Mouse (Mus musculus) hindbrain, embryonic 11.5 days (tissue): ENCODE results near the gene Myadml2. TPM values are rescaled to one million over a fixed set of nuclear protein-coding genes. Genes with fewer than 3 reads are reported as not detected.
"Not testable (repeated sequence)": the region's sequence is repeated elsewhere in the genome, so short reads cannot be mapped to it uniquely, and the experiment has no call there.

Experiments used
- ATAC-seq: fragments of 200-750 bp; cut with Nextera tagmentation; 2 replicates; pipeline ENCODE4 v1.8.0; 2017; ENCODE audit warnings: mild to moderate bottlenecking, moderate TSS enrichment, moderate library complexity; ENCODE audit not compliant: low FRiP score
- DNase-seq: peaks from one replicate; pipeline ENCODE4 v3.0.0-alpha.2; 2015; ENCODE audit warnings: low spot score
- H3K27ac ChIP-seq: fragments of 300-500 bp; sonication (generic); 2 replicates; pipeline ENCODE4 v1.5.1; 2014; ENCODE audit warnings: mild to moderate bottlenecking, low read depth, low read length
- H3K27me3 ChIP-seq: fragments of 300-500 bp; sonication (generic); 2 replicates; pipeline ENCODE4 v1.6.1; 2014; ENCODE audit warnings: mild to moderate bottlenecking, low read length, moderate library complexity, mixed read lengths; ENCODE audit not compliant: control insufficient read depth, insufficient read depth
- H3K36me3 ChIP-seq: fragments of 300-500 bp; sonication (generic); 2 replicates; pipeline ENCODE4 v1.6.1; 2014; ENCODE audit warnings: mild to moderate bottlenecking, low read length, moderate library complexity, mixed read lengths; ENCODE audit not compliant: control insufficient read depth, insufficient read depth
- H3K4me1 ChIP-seq: fragments of 300-500 bp; sonication (generic); replicated peaks from 2 replicates; pipeline ENCODE4 v1.6.1; 2014; ENCODE audit warnings: low read length, mixed read lengths; ENCODE audit not compliant: control insufficient read depth, insufficient read depth
- H3K4me2 ChIP-seq: fragments of 300-500 bp; sonication (generic); replicated peaks from 2 replicates; pipeline ENCODE4 v1.6.1; 2014; ENCODE audit warnings: mild to moderate bottlenecking, low read depth, low read length
- H3K4me3 ChIP-seq: fragments of 300-500 bp; sonication (generic); 2 replicates; pipeline ENCODE4 v1.5.1; 2014; ENCODE audit warnings: low read depth, low read length
- H3K9ac ChIP-seq: fragments of 300-500 bp; sonication (generic); 2 replicates; pipeline ENCODE4 v1.6.1; 2014; ENCODE audit warnings: low read depth, low read length
- H3K9me3 ChIP-seq: fragments of 300-500 bp; sonication (generic); 2 replicates; pipeline ENCODE4 v1.6.1; 2016; ENCODE audit warnings: low read length; ENCODE audit not compliant: control insufficient read depth
- WGBS: fragments of 180-500 bp; shearing (Covaris S2); extraction: QIAGEN DNeasy Blood & Tissue Kit; methylation state at CpG from one replicate; pipeline ENCODE4 v1.1.7; 2014; 5-methylcytosine and 5-hydroxymethylcytosine counted together
- polyA plus RNA-seq: library from polyadenylated mRNA; unstranded; fragments of >200 nt; fragmentation: Nextera tagmentation; extraction: Ambion mirVana; gene quantifications from 2 replicates; pipeline ENCODE4 v1.2.1, GENCODE M21; 2014

Myadml2 gene
- polyA plus RNA-seq, 1 experiment from 2014 or later, result 0.19 TPM

- no peaks in the 10 kb centered on the region for H3K27me3 ChIP-seq
- 64% methylated on average over 20 of the region's 20 CpGs for WGBS
- no peak overlapping the region for H3K27ac ChIP-seq
- no peak overlapping the region for H3K4me3 ChIP-seq
- H3K9me3 ChIP-seq, result no peaks in the 10 kb centered on the region
- H3K4me1 ChIP-seq, result no peaks in the 10 kb centered on the region
- no peak overlapping the region for H3K4me2 ChIP-seq
- DNase-seq (no peak), ATAC-seq (no peak)
- H3K36me3 ChIP-seq, result peaks cover 8% of the 10 kb centered on the region
- no peak overlapping the region for H3K9ac ChIP-seq
Measured at GRCm38 (mm10) chr11:120686650-120687272, 38.8 kb upstream of the Myadml2 start.

DNA sequence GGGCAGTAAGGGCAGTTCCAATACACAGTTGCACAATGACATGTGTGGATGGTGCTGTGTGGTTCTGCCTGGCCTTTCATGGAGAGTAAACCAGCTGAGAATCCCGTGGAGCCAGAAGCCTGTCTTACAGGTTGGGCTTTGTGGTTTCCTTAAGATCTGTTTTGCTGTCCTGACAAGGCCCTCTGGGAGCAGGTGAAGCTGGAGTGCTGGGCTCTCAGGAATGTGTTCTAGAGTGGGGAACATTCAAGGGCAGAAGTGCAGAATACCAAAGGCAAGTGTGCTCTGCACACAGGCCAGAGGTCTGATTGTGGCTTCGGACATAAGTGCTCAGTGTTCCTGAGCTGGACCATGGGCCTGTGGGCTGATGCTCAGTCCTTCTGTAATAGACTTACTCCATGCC lies 36.7 kb upstream of the Myadml2 start:
- peaks cover 2% of the 10 kb centered on the region; the same call in 1 of the 2 replicates for H3K36me3 ChIP-seq

DNA sequence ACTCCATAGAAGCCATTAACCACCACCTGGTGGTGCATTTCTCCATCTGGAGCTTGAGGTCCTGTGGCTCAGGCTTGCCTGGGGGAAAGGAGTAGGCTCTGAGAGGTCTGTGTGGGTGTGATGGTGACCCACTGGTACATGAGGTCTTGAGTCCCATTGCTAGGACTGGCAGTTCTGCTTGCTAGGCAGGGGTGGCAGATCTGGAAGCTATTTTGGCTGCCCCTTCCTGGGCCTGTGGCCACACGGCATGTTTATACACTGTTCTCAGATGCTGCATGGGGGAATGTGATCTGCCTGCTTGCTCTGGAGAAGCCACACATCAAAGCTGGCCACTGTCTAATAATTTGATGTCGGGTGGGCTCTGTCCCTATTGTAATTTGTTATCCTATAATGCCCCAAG lies 36.1 kb upstream of the Myadml2 start:
- no peak overlapping the region for H3K4me3 ChIP-seq
- H3K27ac ChIP-seq, result no peak overlapping the region
- H3K4me2 ChIP-seq, result no peak overlapping the region
- H3K4me1 ChIP-seq, result no peaks in the 10 kb centered on the region
- no peak overlapping the region for H3K9ac ChIP-seq
- DNase-seq (no peak), ATAC-seq (no peak)
- H3K27me3 ChIP-seq, result no peaks in the 10 kb centered on the region
- no peaks in the 10 kb centered on the region for H3K9me3 ChIP-seq
- WGBS, result 89% methylated on average over 2 of the region's 2 CpGs
- H3K36me3 ChIP-seq, result peaks cover 2% of the 10 kb centered on the region; the same call in 1 of the 2 replicates

More for the DNA sequence above, 36.7 kb upstream of the Myadml2 start:
- Histone ChIP-seq H3K4me2 (no peak overlapping the region), H3K9me3 (no peaks in the 10 kb centered on the region), H3K4me3 (no peak overlapping the region), H3K27ac (no peak overlapping the region), H3K9ac (no peak overlapping the region), H3K27me3 (no peaks in the 10 kb centered on the region), H3K4me1 (no peaks in the 10 kb centered on the region)
- ATAC-seq (no peak), DNase-seq (no peak)
- 93% methylated on average over 2 of the region's 2 CpGs for WGBS

- Histone ChIP-seq H3K27me3 (no peaks in the 10 kb centered on the region), H3K36me3 (peaks cover 4% of the 10 kb centered on the region; the same call in 1 of the 2 replicates)
- 89% methylated on average over 3 of the region's 3 CpGs for WGBS
Measured at GRCm38 (mm10) chr11:120683536-120683935, 35.6 kb upstream of the Myadml2 start.

GRCm38 (mm10) chr11:120682683-120683082 lies 34.7 kb upstream of the Myadml2 start:
- H3K36me3 ChIP-seq, result peaks cover 7% of the 10 kb centered on the region; the same call in 1 of the 2 replicates
- H3K4me1 ChIP-seq, result no peaks in the 10 kb centered on the region

More at GRCm38 (mm10) chr11:120683536-120683935, 35.6 kb upstream of the Myadml2 start:
- no peak for DNase-seq
- no peak overlapping the region for H3K4me2 ChIP-seq
- H3K9ac ChIP-seq, result no peak overlapping the region
- no peaks in the 10 kb centered on the region for H3K4me1 ChIP-seq
- H3K4me3 ChIP-seq, result no peak overlapping the region
- ATAC-seq, result no peak
- no peak overlapping the region for H3K27ac ChIP-seq
- no peaks in the 10 kb centered on the region for H3K9me3 ChIP-seq

DNA sequence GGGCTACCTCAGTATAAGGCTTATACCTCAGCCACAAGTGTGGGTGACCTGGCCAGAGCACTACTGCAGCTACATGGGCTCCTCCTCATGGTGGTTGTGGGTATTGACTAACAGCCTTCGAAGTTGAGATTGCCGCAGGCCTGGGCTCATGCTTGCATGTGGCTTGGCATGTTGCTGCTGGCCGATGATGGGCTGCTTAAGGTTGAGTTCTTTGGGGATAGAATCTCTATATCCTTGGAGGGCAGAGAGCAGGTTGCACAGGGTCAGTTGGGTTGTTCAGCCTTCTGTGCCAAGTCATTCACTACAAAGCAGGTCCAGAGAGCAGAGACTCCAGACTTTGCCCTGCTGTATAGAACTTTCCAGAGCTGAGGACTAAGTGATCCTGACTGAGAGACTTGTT lies 32.0 kb upstream of the Myadml2 start:
- no peak for DNase-seq
- WGBS, result 80% methylated on average over 3 of the region's 3 CpGs
- no peak for ATAC-seq
- no peaks in the 10 kb centered on the region for H3K4me1 ChIP-seq
- no peak overlapping the region for H3K27ac ChIP-seq
- H3K4me3 ChIP-seq, result no peak overlapping the region
- no peak overlapping the region for H3K4me2 ChIP-seq
- H3K9me3 ChIP-seq, result no peaks in the 10 kb centered on the region
- peaks cover 4% of the 10 kb centered on the region; the same call in 1 of the 2 replicates for H3K36me3 ChIP-seq
- H3K9ac ChIP-seq, result no peak overlapping the region
- no peaks in the 10 kb centered on the region for H3K27me3 ChIP-seq

More at GRCm38 (mm10) chr11:120682683-120683082, 34.7 kb upstream of the Myadml2 start:
- Histone ChIP-seq H3K9me3 (no peaks in the 10 kb centered on the region), H3K27me3 (no peaks in the 10 kb centered on the region), H3K27ac (no peak overlapping the region), H3K9ac (no peak overlapping the region), H3K4me2 (no peak overlapping the region), H3K4me3 (no peak overlapping the region)
- DNase-seq, result no peak
- WGBS, result 96% methylated on average over 5 of the region's 5 CpGs
- ATAC-seq, result no peak

DNA sequence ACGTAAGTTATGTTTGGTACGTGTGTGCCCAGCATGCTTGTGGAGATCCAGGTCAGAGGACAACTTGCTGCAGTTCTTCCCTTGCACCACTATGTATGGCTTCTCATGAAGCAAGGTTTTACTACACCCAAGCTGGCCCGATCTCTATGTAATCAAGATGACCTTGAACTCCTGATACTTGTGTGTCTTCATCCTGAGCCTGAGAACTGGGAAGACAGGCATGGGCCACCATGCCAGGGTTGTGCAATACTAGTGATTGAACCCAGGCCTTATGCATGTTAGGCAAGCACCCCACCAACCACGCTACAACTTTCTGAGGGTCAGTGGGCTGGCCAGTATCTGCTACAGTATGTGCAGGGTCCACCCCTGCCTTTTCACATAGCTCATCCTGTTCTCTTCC lies 29.0 kb upstream of the Myadml2 start:
- Histone ChIP-seq H3K4me2 (no peak overlapping the region), H3K4me3 (no peak overlapping the region), H3K9ac (no peak overlapping the region), H3K27ac (no peak overlapping the region), H3K9me3 (no peaks in the 10 kb centered on the region), H3K4me1 (peaks cover 4% of the 10 kb centered on the region; the same call in 1 of the 2 replicates), H3K27me3 (no peaks in the 10 kb centered on the region), H3K36me3 (peaks cover 4% of the 10 kb centered on the region; the same call in 1 of the 2 replicates)
- DNase-seq (no peak), ATAC-seq (no peak)
- 93% methylated on average over 4 of the region's 4 CpGs for WGBS

- not testable (repeated sequence) for H3K4me2 ChIP-seq, H3K9me3 ChIP-seq, ATAC-seq, H3K27ac ChIP-seq, H3K4me1 ChIP-seq, H3K9ac ChIP-seq, DNase-seq, H3K36me3 ChIP-seq, H3K27me3 ChIP-seq, H3K4me3 ChIP-seq
- 83% methylated on average over 3 of the region's 5 CpGs for WGBS
Measured at GRCm38 (mm10) chr11:120675875-120676274, 27.9 kb upstream of the Myadml2 start.

DNA sequence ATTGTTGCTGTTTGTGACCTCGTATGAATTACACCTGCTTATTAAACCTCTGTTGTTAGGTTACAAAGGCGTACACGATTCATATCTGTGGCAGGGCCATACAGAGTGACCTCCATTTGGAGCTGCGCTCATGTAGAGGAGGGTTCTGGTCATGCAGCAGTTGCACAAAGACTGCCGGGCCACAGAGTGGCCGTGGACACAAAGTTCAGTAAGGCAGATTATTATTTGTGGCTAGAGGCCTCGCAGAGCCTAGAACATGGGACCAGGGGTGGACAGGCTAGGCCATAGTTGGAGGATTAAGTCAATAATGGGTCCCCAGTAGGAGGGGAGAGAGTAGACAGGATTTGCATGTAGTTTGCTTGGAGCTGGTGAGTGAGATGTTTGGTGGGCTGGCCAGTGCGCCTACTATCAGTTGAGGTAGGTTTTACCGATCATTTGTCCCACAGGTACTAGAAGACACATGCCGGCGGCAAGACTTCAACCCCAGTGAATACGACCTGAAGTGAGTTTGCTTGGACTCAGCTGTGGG lies 25.7 kb upstream of the Myadml2 start:
- no peak; the same call in 1 of the 2 replicates for ATAC-seq
- Histone ChIP-seq H3K9ac (peak overlapping the region; percentile 67), H3K36me3 (peaks cover 4% of the 10 kb centered on the region; the same call in 1 of the 2 replicates), H3K4me1 (peaks cover 4% of the 10 kb centered on the region; the same call in 1 of the 2 replicates), H3K9me3 (no peaks in the 10 kb centered on the region), H3K27ac (peak overlapping the region; percentile 85), H3K4me2 (peak overlapping the region; percentile 77), H3K27me3 (no peaks in the 10 kb centered on the region), H3K4me3 (peak overlapping the region; percentile 75)
- DNase-seq, result no peak
- 41% methylated on average over 12 of the region's 12 CpGs for whole genome bisulfite sequencing
